Mouse (Mus musculus) myocyte (in vitro differentiated cells): ENCODE measurements around the gene Fkbp8. TPM values are rescaled to one million over a fixed set of nuclear protein-coding genes. Genes with fewer than 3 reads are reported as not detected.

Experiments used
- H3K27me3 ChIP-seq: one replicate; pipeline ENCODE4 v1.6.1; 2011; ENCODE audit not compliant: control insufficient read depth, insufficient read depth, insufficient read length
- H3K36me3 ChIP-seq: one replicate; pipeline ENCODE4 v1.6.1; 2011; ENCODE audit not compliant: control insufficient read depth, insufficient read depth
- H3K4me2 ChIP-seq: one replicate; pipeline ENCODE4 v1.6.1; 2011; ENCODE audit warnings: low read depth, control low read depth
- H3K4me3 ChIP-seq: one replicate; pipeline ENCODE4 v1.5.1; 2011; ENCODE audit warnings: mild to moderate bottlenecking, control low read depth, moderate library complexity
- H3K79me2 ChIP-seq: one replicate; pipeline ENCODE4 v1.6.1; 2011; ENCODE audit not compliant: control insufficient read depth, insufficient read depth
- H3ac ChIP-seq: one replicate; pipeline ENCODE4 v1.6.1; 2011; ENCODE audit not compliant: control insufficient read depth, insufficient read length
- CEBPB ChIP-seq: IDR thresholded peaks from 2 replicates; pipeline ENCODE4 v1.6.1; 2011; ENCODE audit warnings: mild to moderate bottlenecking, moderate library complexity; ENCODE audit not compliant: poor library complexity, insufficient read depth, severe bottlenecking
- E2F4 ChIP-seq: IDR thresholded peaks from one replicate; pipeline ENCODE4 v1.6.1; 2011; ENCODE audit warnings: mild to moderate bottlenecking, control low read depth, moderate library complexity; ENCODE audit not compliant: insufficient read depth
- MAX ChIP-seq: IDR thresholded peaks from one replicate; pipeline ENCODE4 v1.6.1; 2011; ENCODE audit warnings: low read depth, mild to moderate bottlenecking, control low read depth
- MYOD1 ChIP-seq, 3 experiments: IDR thresholded peaks; one replicate each; pipeline ENCODE4 v1.6.1; 2011; ENCODE audit warnings: control low read depth in 2 of 3, low read depth in 2 of 3, mild to moderate bottlenecking in 2 of 3, moderate library complexity in 1 of 3; ENCODE audit not compliant: insufficient read length in 2 of 3, control insufficient read depth in 1 of 3
- MYOG ChIP-seq, 3 experiments: IDR thresholded peaks; one replicate each; pipeline ENCODE4 v1.6.1; 2011; ENCODE audit warnings: control low read depth in 2 of 3, low read depth in 2 of 3, mild to moderate bottlenecking in 2 of 3; ENCODE audit not compliant: insufficient read length in 2 of 3, control insufficient read depth in 1 of 3, insufficient read depth in 1 of 3
- POLR2A ChIP-seq: IDR thresholded peaks from one replicate; pipeline ENCODE4 v1.6.1; 2011; ENCODE audit warnings: low read depth, mild to moderate bottlenecking, control low read depth, moderate library complexity; ENCODE audit not compliant: insufficient read length
- POLR2AphosphoS2 ChIP-seq: IDR thresholded peaks from one replicate; pipeline ENCODE4 v1.6.1; 2011; ENCODE audit warnings: low read depth, control low read depth; ENCODE audit not compliant: insufficient read length
- REST ChIP-seq: IDR thresholded peaks from one replicate; pipeline ENCODE4 v1.6.1; 2011; ENCODE audit warnings: mild to moderate bottlenecking, control low read depth, moderate library complexity; ENCODE audit not compliant: insufficient read depth, insufficient read length
- SRF ChIP-seq: IDR thresholded peaks from one replicate; pipeline ENCODE4 v1.6.1; 2011; ENCODE audit warnings: low read depth; ENCODE audit not compliant: control insufficient read depth, insufficient read length
- TCF12 ChIP-seq: IDR thresholded peaks from one replicate; pipeline ENCODE4 v1.6.1; 2011; ENCODE audit warnings: mild to moderate bottlenecking, control low read depth; ENCODE audit not compliant: poor library complexity, insufficient read depth, severe bottlenecking
- TCF3 ChIP-seq: IDR thresholded peaks from one replicate; pipeline ENCODE4 v1.6.1; 2011; ENCODE audit warnings: low read depth, control low read depth; ENCODE audit not compliant: insufficient read length
- USF1 ChIP-seq: IDR thresholded peaks from one replicate; pipeline ENCODE4 v1.6.1; 2011; ENCODE audit warnings: low read depth, mild to moderate bottlenecking, control low read depth, moderate library complexity
- polyA plus RNA-seq: library from polyadenylated mRNA; unstranded; fragments of >200 nt; fragmentation: generic; extraction: Trizol; gene quantifications from one replicate; pipeline ENCODE4 v1.2.1, GENCODE M21; 2012; ENCODE audit warnings: missing spikeins

Gene Fkbp8
- polyA plus RNA-seq, 1 experiment, result 329 TPM

DNA sequence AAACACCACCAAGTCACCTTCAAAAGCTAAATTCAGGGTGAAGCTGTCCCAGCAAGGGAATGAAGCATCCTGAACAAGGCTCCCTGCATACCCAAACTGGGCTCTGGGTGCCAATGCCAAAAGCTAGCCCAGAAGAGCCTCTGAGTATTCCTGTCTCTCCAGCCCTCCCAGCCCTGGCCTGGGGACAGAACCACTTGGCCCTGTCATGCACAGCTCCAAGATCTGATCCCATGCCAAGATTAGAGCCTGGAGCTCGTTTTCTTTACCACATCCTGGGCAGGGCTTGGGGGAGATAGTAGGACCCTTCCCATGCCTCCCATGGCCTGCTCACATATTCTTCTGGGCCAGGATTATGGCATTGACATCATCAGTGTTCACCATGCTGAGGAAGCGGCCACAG is 7.9 kb upstream of the Fkbp8 start:
- TF ChIP-seq POLR2A (no peak), MYOD1 (IDR thresholded peaks at IDR 0.05; ENCODE audit: control insufficient read depth in 1 of 3, insufficient read length in 2 of 3, low read depth in 2 of 3) (no peak), TCF3 (no peak), MYOG (IDR thresholded peaks at IDR 0.05; ENCODE audit: control insufficient read depth in 1 of 3, insufficient read depth in 1 of 3, insufficient read length in 2 of 3, low read depth in 2 of 3) (no peak), TCF12 (no peak), CEBPB (no peak), MAX (no peak), REST (no peak), SRF (no peak), USF1 (no peak), E2F4 (no peak), POLR2AphosphoS2 (no peak)
- Histone ChIP-seq H3K36me3 (peaks cover 11% of the 10 kb centered on the region), H3ac (no peak overlapping the region), H3K27me3 (no peaks in the 10 kb centered on the region), H3K4me3 (no peak overlapping the region), H3K4me2 (no peak overlapping the region), H3K79me2 (no peaks in the 10 kb centered on the region)

DNA sequence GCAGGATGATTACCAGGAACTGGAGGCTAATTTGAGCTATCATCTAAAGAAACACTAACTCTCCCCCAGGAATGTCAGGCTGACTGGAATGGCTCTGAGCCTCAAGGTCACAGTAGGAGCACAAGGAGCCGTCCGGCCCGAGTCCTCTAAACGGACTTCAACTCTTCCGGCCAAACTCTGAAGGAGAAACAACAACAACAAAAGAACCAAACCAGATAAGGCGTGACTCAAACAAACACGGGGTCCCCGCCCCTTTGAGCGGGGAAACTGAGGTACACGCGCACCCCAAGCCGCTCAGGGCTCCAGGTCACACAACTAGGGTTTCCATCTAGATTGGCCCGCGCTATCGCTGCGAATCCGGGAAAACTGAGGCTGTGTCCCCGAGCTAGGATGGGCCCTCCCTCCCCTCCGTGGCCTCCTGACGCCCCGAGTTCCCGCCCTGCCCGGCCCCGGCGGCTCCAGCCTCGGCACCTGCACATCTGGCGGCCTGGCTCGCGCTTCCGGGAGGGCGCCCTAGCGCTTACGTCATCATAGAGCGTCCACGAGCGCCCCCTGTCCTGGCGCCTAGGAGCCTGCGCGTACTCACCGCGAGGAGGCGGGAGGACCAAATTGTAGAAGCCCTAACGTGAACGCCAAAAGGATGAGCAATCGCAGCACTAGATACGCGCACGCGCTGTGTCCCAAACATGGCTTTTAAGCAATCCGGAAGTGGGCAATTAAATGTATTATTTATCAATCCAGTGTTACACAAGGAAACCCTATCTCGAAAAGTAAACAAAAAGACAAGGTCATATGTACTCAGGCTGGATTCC is 4.7 kb upstream of the Fkbp8 start:
- no peaks in the 10 kb centered on the region for H3K79me2 ChIP-seq
- peaks cover 7% of the 10 kb centered on the region for H3K36me3 ChIP-seq
- no peaks in the 10 kb centered on the region for H3K27me3 ChIP-seq
- TF ChIP-seq REST, result no peak
- no peak for TF ChIP-seq TCF3
- TF ChIP-seq MYOG (IDR thresholded peaks at IDR 0.05; ENCODE audit: control insufficient read depth in 1 of 3, insufficient read depth in 1 of 3, insufficient read length in 2 of 3, low read depth in 2 of 3), result peak in 1 of 3 experiments; percentile 36
- TF ChIP-seq POLR2A, result peak; percentile 64
- no peak for TF ChIP-seq TCF12
- TF ChIP-seq POLR2AphosphoS2, result peak; percentile 75
- no peak for TF ChIP-seq MYOD1 (IDR thresholded peaks at IDR 0.05; ENCODE audit: control insufficient read depth in 1 of 3, insufficient read length in 2 of 3, low read depth in 2 of 3)
- no peak for TF ChIP-seq USF1
- TF ChIP-seq CEBPB, result 0 out of 2 replicates have a peak, but pooled peaks have one; percentile 13
- TF ChIP-seq SRF, result peak; percentile 80
- peak; percentile 69 for TF ChIP-seq E2F4
- no peak for TF ChIP-seq MAX
- no peak overlapping the region for H3ac ChIP-seq
- H3K4me2 ChIP-seq, result peak overlapping the region; percentile 93
- H3K4me3 ChIP-seq, result peak overlapping the region; percentile 47

DNA sequence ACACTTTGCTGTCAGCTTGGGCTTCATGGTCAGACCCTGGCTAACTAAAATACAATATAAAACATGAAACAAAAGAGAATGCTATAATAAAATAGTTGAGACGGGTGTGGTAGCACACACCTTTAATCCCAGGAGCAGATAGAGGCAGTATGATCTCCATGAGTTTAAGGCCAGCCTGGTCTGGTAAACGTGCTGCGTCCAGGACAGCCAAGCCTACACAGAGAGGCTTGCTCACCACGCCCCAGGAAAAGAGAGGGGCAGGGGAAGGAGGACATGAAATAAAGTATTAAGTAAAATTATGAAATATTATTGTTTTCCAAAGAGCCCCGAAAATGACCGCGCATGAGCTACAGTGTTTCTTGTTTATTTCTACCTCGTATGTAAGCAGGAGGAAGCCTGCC is 413 bp upstream of the Fkbp8 start:
- peaks cover 17% of the 10 kb centered on the region for H3K79me2 ChIP-seq
- peak overlapping the region; percentile 81 for H3K4me3 ChIP-seq
- peaks cover 6% of the 10 kb centered on the region for H3K36me3 ChIP-seq
- TF ChIP-seq POLR2AphosphoS2 (no peak), USF1 (no peak), MYOD1 (IDR thresholded peaks at IDR 0.05; ENCODE audit: control insufficient read depth in 1 of 3, insufficient read length in 2 of 3, low read depth in 2 of 3) (no peak), MAX (no peak), MYOG (IDR thresholded peaks at IDR 0.05; ENCODE audit: control insufficient read depth in 1 of 3, insufficient read depth in 1 of 3, insufficient read length in 2 of 3, low read depth in 2 of 3) (no peak), POLR2A (no peak), E2F4 (no peak), CEBPB (no peak), TCF3 (no peak), TCF12 (no peak), SRF (no peak), REST (no peak)
- peak overlapping the region; percentile 66 for H3K4me2 ChIP-seq
- no peaks in the 10 kb centered on the region for H3K27me3 ChIP-seq
- peak overlapping the region; percentile 67 for H3ac ChIP-seq

DNA sequence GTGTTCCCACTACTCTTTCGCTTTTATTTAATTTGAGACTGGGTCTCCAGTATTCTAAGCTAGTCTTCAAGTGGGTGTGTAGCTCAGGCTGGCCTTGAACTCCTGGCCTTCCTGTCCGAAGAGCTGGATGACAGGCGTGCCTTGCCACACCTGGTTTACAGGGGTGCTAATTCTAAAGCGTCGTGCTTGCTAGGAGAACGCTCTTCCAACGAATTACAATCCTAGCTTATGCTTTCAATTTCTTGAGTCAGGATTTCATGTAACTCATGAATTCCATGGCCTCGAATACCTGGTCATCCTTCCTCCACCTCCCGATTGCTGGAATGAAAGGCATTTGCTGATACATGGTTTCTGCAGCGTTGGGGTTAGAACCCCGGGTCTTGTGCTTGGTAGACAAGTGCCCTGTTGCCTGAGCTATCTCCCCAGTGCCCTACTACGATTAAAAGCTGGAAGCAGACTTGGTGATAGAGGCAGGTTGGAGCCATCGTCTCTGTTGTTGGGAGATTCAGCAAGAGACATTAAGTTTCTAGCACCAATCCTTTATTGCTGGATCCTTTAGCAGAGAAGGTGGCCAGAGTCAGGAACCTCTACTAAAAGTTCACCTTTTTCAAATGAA is 766 bp downstream of the Fkbp8 start:
- no peak for TF ChIP-seq MYOD1 (IDR thresholded peaks at IDR 0.05; ENCODE audit: control insufficient read depth in 1 of 3, insufficient read length in 2 of 3, low read depth in 2 of 3)
- no peak for TF ChIP-seq POLR2AphosphoS2
- no peak for TF ChIP-seq POLR2A
- TF ChIP-seq MAX, result no peak
- TF ChIP-seq CEBPB, result no peak
- TF ChIP-seq E2F4, result no peak
- TF ChIP-seq TCF12, result no peak
- no peak for TF ChIP-seq MYOG (IDR thresholded peaks at IDR 0.05; ENCODE audit: control insufficient read depth in 1 of 3, insufficient read depth in 1 of 3, insufficient read length in 2 of 3, low read depth in 2 of 3)
- peaks cover 11% of the 10 kb centered on the region for H3K36me3 ChIP-seq
- H3K4me3 ChIP-seq, result peak overlapping the region; percentile 81
- peaks cover 17% of the 10 kb centered on the region for H3K79me2 ChIP-seq
- peak overlapping the region; percentile 67 for H3ac ChIP-seq
- H3K4me2 ChIP-seq, result peak overlapping the region; percentile 87
- no peaks in the 10 kb centered on the region for H3K27me3 ChIP-seq
